Mouse (Mus musculus): ENCODE data around the gene Ago3. TPM values are rescaled to one million over a fixed set of nuclear protein-coding genes. Genes with fewer than 3 reads are reported as not detected.

Gene Ago3
- total RNA-seq (2014; rRNA removed), result 9.8 and 10.6 TPM in 2 replicates
- 9.4 and 11.8 TPM in 2 replicates for polyA plus RNA-seq (2015; fragmentation: Nextera tagmentation; extraction: Ambion mirVana)

DNA sequence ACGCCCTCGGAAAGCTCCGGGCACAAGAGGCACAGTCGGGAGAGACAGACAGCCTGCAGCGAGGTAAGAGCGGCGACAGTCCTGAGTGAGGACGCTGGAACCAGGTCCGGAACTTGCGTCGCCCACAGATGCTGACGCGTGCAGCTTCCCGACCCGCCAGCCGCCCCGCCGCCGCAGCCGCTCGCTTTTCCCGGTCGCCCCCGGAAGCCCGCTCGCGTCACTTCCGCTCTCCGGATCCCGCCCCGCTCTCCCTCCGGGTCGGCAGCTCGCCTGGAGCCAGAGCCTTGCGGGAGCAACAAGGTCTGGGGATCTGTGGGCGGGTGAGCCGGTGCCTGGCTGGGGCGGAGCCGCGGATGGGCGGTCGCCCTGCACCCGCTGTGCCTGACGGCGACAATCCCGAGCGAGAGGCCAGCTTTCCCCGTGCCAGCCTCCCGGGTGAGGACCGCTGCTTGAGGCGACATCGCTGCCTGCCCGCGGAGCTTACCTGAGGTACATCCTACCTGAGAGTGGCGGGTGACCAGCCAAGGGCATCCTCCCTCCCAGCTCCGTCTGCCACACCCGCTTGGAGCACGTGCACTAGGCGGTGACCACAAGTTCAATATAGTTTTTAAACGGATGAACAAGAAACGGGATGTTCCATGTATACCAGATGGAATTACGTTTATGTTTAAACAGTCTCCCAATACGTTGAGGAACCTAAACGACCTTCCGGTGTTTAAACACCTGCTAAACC is at the start of gene Ago3:
Gene Ago3, minus strand, starts transcription at position 210 of the 733 bp plus-strand sequence.
- no peak for TF ChIP-seq CTCF (IDR thresholded peaks at IDR 0.05)
- ATAC-seq (ENCODE audit: low FRiP score) (peak; percentile 92), DNase-seq (ENCODE audit: low spot score) (peak; percentile 88)
- under 1% methylated on average over 59 of the region's 65 CpGs for WGBS
- Histone ChIP-seq H3K9ac (replicated peaks; ENCODE audit: low read length, poor library complexity, severe bottlenecking) (peak within 1 kb of the TSS; percentile 91), H3K4me3 (ENCODE audit: low read depth, low read length) (peak within 1 kb of the TSS; percentile 90), H3K4me1 (ENCODE audit: insufficient read depth, low read length) (no peaks in the 10 kb centered on the region; the same call in 1 of the 2 replicates), H3K9me3 (ENCODE audit: low read length) (no peaks in the 10 kb centered on the region), H3K27ac (ENCODE audit: low read depth, low read length) (peak within 1 kb of the TSS; percentile 77), H3K27me3 (ENCODE audit: insufficient read depth, low read length) (no peaks in the 10 kb centered on the region), H3K4me2 (ENCODE audit: low read depth, low read length, poor library complexity, severe bottlenecking) (peak within 1 kb of the TSS; percentile 87), H3K36me3 (ENCODE audit: insufficient read depth, low read length) (peaks cover 4% of the 10 kb centered on the region; the same call in 1 of the 2 replicates)

DNA sequence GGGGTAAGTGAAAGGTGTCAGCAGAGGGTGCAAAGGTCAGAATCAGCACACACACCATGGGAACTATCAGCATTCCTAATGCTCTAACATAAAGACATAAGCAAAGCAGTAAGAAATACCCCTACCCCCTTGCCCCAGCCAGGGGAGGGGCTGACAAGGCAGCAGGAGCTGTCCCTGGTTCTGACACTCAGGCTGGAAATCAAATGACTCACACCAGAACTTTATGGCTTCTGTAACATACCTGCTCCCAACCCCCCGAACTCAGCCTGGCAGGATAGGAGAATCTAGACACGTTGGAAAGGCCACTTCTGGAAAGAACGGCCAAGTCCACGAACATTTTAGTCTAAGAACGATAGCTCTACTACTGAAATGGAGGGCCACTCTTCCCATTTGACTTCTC is 43.7 kb upstream of the Ago3 start:
- no peaks in the 10 kb centered on the region for H3K27me3 ChIP-seq (ENCODE audit: insufficient read depth, low read length)
- H3K27ac ChIP-seq (ENCODE audit: low read depth, low read length), result no peak overlapping the region
- 58% methylated on average over 5 of the region's 5 CpGs for WGBS
- ATAC-seq (ENCODE audit: low FRiP score), result no peak
- H3K36me3 ChIP-seq (ENCODE audit: insufficient read depth, low read length), result no peaks in the 10 kb centered on the region
- no peak overlapping the region for H3K9ac ChIP-seq (replicated peaks; ENCODE audit: low read length, poor library complexity, severe bottlenecking)
- no peaks in the 10 kb centered on the region for H3K9me3 ChIP-seq (ENCODE audit: low read length)
- no peak overlapping the region for H3K4me3 ChIP-seq (ENCODE audit: low read depth, low read length)
- H3K4me1 ChIP-seq (ENCODE audit: insufficient read depth, low read length), result no peaks in the 10 kb centered on the region
- DNase-seq (ENCODE audit: low spot score), result no peak
- no peak for TF ChIP-seq CTCF (IDR thresholded peaks at IDR 0.05)
- H3K4me2 ChIP-seq (ENCODE audit: low read depth, low read length, poor library complexity, severe bottlenecking), result no peak overlapping the region

DNA sequence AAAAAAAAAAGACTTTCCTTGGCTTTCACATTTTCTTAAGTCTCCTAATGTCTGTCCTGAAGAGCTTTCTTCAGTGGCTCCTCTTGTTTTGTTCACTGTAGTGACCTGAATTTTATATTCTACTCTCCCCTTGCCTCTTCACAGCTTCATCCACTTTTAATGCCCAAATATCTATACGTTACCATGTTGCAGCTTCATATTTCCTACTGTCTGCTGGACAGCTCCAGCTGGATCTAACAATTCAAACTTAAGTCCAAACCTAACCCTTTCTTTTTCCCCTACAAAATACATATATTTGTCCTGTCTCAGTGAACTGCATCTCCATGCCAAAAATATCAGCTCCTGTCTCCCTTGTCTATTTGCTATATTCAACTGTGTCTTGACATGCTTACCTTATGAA is 40.0 kb upstream of the Ago3 start:
- DNase-seq (ENCODE audit: low spot score) (no peak), ATAC-seq (ENCODE audit: low FRiP score) (no peak)
- H3K27ac ChIP-seq (ENCODE audit: low read depth, low read length), result peak overlapping the region; percentile 94
- no peak overlapping the region for H3K4me3 ChIP-seq (ENCODE audit: low read depth, low read length)
- no peak for TF ChIP-seq CTCF (IDR thresholded peaks at IDR 0.05)
- no peaks in the 10 kb centered on the region for H3K27me3 ChIP-seq (ENCODE audit: insufficient read depth, low read length)
- no peaks in the 10 kb centered on the region for H3K9me3 ChIP-seq (ENCODE audit: low read length)
- H3K36me3 ChIP-seq (ENCODE audit: insufficient read depth, low read length), result no peaks in the 10 kb centered on the region
- peak overlapping the region; percentile 93; the same call in 1 of the 2 replicates for H3K9ac ChIP-seq (replicated peaks; ENCODE audit: low read length, poor library complexity, severe bottlenecking)
- H3K4me2 ChIP-seq (ENCODE audit: low read depth, low read length, poor library complexity, severe bottlenecking), result peak overlapping the region; percentile 64; the same call in 1 of the 2 replicates
- 48% methylated on average over 1 of the region's 1 CpGs for WGBS
- peaks cover 9% of the 10 kb centered on the region for H3K4me1 ChIP-seq (ENCODE audit: insufficient read depth, low read length)

DNA sequence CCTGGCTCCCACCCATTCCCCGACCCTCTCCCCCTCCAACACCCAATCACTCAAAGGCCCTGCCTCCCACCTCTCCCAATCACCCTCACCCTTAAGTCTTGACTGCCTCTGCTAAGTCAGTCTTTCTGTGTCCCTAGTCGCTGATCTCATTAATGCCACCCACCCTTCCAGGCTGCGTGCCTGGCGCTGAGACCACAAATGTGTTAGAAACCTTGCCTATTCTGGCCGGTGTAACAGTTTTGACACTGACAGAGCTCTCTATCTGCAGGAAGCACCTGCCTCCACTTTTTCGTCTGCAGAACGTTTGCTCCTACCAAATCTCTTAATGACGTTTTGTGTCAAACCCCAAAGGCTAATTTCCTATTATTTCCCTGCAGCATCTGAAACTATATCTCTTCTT is 39.6 kb upstream of the Ago3 start:
- TF ChIP-seq CTCF (IDR thresholded peaks at IDR 0.05), result no peak
- H3K27ac ChIP-seq (ENCODE audit: low read depth, low read length), result peak overlapping the region; percentile 94
- no peaks in the 10 kb centered on the region for H3K36me3 ChIP-seq (ENCODE audit: insufficient read depth, low read length)
- DNase-seq (ENCODE audit: low spot score), result no peak
- H3K4me2 ChIP-seq (ENCODE audit: low read depth, low read length, poor library complexity, severe bottlenecking), result peak overlapping the region; percentile 64
- WGBS, result 1% methylated on average over 8 of the region's 8 CpGs
- H3K27me3 ChIP-seq (ENCODE audit: insufficient read depth, low read length), result no peaks in the 10 kb centered on the region
- H3K9ac ChIP-seq (replicated peaks; ENCODE audit: low read length, poor library complexity, severe bottlenecking), result peak overlapping the region; percentile 93
- no peak for ATAC-seq (ENCODE audit: low FRiP score)
- peak overlapping the region; percentile 72 for H3K4me3 ChIP-seq (ENCODE audit: low read depth, low read length)
- H3K9me3 ChIP-seq (ENCODE audit: low read length), result no peaks in the 10 kb centered on the region
- H3K4me1 ChIP-seq (ENCODE audit: insufficient read depth, low read length), result peaks cover 9% of the 10 kb centered on the region

DNA sequence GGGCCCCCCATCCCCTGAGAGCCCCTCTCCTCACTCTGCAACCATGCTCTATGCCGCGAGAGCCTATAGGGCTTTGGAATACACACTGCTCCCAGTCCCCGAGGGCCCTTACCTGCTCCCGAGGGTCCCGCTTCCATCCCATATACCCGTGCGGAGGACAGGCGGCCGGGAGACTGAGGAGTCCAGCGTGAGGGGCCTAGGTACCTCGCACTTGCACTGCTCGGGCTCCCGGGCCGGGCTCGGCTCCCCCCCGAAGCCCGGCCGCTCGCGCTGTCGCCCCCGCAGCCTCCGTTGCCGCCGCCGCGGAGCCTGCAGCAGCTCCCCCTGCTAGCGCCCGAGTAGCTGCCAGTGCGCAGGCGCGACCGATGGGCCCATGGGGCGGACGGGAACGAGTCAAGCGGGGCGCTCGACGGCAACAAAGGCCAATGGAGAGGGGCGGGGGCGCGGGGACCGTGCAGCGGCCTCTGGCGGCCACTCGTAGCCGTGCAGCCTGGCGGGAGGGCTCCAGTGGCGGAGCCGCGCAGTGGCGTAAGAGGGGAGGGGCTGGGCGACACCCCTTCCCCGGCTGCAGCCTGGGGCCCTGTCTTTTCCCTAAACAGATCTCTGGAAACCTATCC is 39.0 kb upstream of the Ago3 start, which contains the start of gene Ago1:
Gene Ago1, minus strand, starts transcription at position 299 of the 617 bp plus-strand sequence.
- peak within 1 kb of the TSS; percentile 93 for H3K9ac ChIP-seq (replicated peaks; ENCODE audit: low read length, poor library complexity, severe bottlenecking)
- H3K4me2 ChIP-seq (ENCODE audit: low read depth, low read length, poor library complexity, severe bottlenecking), result peak within 1 kb of the TSS; percentile 64
- peak; percentile 96 for TF ChIP-seq CTCF (IDR thresholded peaks at IDR 0.05)
- H3K9me3 ChIP-seq (ENCODE audit: low read length), result no peaks in the 10 kb centered on the region
- DNase-seq (ENCODE audit: low spot score) (peak; percentile 97), ATAC-seq (ENCODE audit: low FRiP score) (peak; percentile 92)
- H3K4me3 ChIP-seq (ENCODE audit: low read depth, low read length), result peak within 1 kb of the TSS; percentile 72
- WGBS, result under 1% methylated on average over 48 of the region's 55 CpGs
- peaks cover 12% of the 10 kb centered on the region for H3K4me1 ChIP-seq (ENCODE audit: insufficient read depth, low read length)
- H3K27me3 ChIP-seq (ENCODE audit: insufficient read depth, low read length), result no peaks in the 10 kb centered on the region
- no peaks in the 10 kb centered on the region for H3K36me3 ChIP-seq (ENCODE audit: insufficient read depth, low read length)
- H3K27ac ChIP-seq (ENCODE audit: low read depth, low read length), result peak within 1 kb of the TSS; percentile 94

All from midbrain, postnatal 0 days (tissue).